Mouse (Mus musculus) C2C12 (cell line): Measurements from ENCODE around the gene Nrcam. TPM values are rescaled to one million over a fixed set of nuclear protein-coding genes. Genes with fewer than 3 reads are reported as not detected.

ENCODE experiments used
- H3K27me3 ChIP-seq: one replicate; pipeline ENCODE4 v1.6.1; 2011; ENCODE audit not compliant: control insufficient read depth, insufficient read depth, insufficient read length
- H3K36me3 ChIP-seq: one replicate; pipeline ENCODE4 v1.6.1; 2011; ENCODE audit not compliant: control insufficient read depth, insufficient read depth
- H3K4me3 ChIP-seq: one replicate; pipeline ENCODE4 v1.5.1; 2011; ENCODE audit warnings: mild to moderate bottlenecking, control low read depth; ENCODE audit not compliant: poor library complexity, insufficient read depth, severe bottlenecking
- H3K79me2 ChIP-seq: one replicate; pipeline ENCODE4 v1.6.1; 2011; ENCODE audit not compliant: control insufficient read depth, insufficient read depth
- H3K79me3 ChIP-seq: one replicate; pipeline ENCODE4 v1.6.1; 2011; ENCODE audit warnings: low read depth, control low read depth
- H3ac ChIP-seq: one replicate; pipeline ENCODE3; 2011; ENCODE audit warnings: low read depth; ENCODE audit not compliant: control insufficient read depth, insufficient read length
- CEBPB ChIP-seq: IDR thresholded peaks from one replicate; pipeline ENCODE4 v1.6.1; 2011; ENCODE audit warnings: low read depth, mild to moderate bottlenecking, control low read depth, moderate library complexity
- CTCF ChIP-seq: IDR thresholded peaks from one replicate; pipeline ENCODE4 v1.5.1; 2011; ENCODE audit not compliant: control insufficient read depth, insufficient read depth, insufficient read length
- FOSL1 ChIP-seq: IDR thresholded peaks from one replicate; pipeline ENCODE4 v1.8.0; 2011; ENCODE audit warnings: mild to moderate bottlenecking, low read length; ENCODE audit not compliant: poor library complexity, insufficient read depth, severe bottlenecking
- MAX ChIP-seq: IDR thresholded peaks from one replicate; pipeline ENCODE4 v1.6.1; 2011; ENCODE audit warnings: mild to moderate bottlenecking, control low read depth
- MYOD1 ChIP-seq: IDR thresholded peaks from one replicate; pipeline ENCODE4 v1.6.1; 2011; ENCODE audit warnings: low read depth; ENCODE audit not compliant: control insufficient read depth, insufficient read length
- MYOG ChIP-seq: IDR thresholded peaks from one replicate; pipeline ENCODE4 v1.6.1; 2011; ENCODE audit not compliant: control insufficient read depth, insufficient read length; ENCODE audit errors: extremely low read depth
- USF1 ChIP-seq: IDR thresholded peaks from one replicate; pipeline ENCODE4 v1.6.1; 2011; ENCODE audit warnings: low read depth, mild to moderate bottlenecking, control low read depth, moderate library complexity
- polyA plus RNA-seq: library from polyadenylated mRNA; unstranded; fragments of >200 nt; fragmentation: generic; extraction: Trizol; gene quantifications from one replicate; pipeline ENCODE4 v1.2.1, GENCODE M21; 2012; ENCODE audit warnings: missing spikeins

Nrcam gene
- polyA plus RNA-seq, 1 experiment: 0.12 TPM

- Histone ChIP-seq H3K79me3 (no peaks in the 10 kb centered on the region), H3ac (no peak overlapping the region), H3K79me2 (no peaks in the 10 kb centered on the region), H3K4me3 (no peak overlapping the region), H3K27me3 (no peaks in the 10 kb centered on the region), H3K36me3 (no peaks in the 10 kb centered on the region)
- TF ChIP-seq MAX: no peak
- no peak for TF ChIP-seq MYOG
- TF ChIP-seq FOSL1: no peak
- no peak for TF ChIP-seq USF1
- TF ChIP-seq CEBPB: no peak
- no peak for TF ChIP-seq CTCF
- no peak for TF ChIP-seq MYOD1
Observed at GRCm38 (mm10) chr12:44602269-44602957, 273.7 kb downstream of the Nrcam start.

DNA sequence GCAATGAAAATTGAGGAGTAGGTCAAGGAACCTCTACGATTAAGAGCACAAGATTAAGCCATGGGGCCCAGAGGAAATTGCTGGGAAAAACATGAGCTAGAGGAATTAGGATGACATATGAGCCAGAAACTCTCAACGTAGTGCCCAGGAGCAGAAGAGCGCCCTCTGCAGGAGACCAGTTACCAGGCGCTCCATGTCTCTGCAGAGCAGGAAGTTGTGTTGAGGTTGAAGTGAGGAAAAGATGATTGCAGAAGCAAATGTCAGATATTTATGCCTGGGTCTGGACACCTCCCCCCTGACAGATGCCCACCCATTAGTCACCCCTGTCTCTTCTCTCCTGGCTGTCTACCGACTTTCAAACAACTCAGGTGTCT, 274.3 kb downstream of the Nrcam start:
- no peaks in the 10 kb centered on the region for H3K79me2 ChIP-seq
- no peak overlapping the region for H3K4me3 ChIP-seq
- no peaks in the 10 kb centered on the region for H3K36me3 ChIP-seq
- H3ac ChIP-seq: no peak overlapping the region
- TF ChIP-seq USF1: no peak
- no peak for TF ChIP-seq MAX
- no peak for TF ChIP-seq CEBPB
- no peak for TF ChIP-seq FOSL1
- no peak for TF ChIP-seq MYOD1
- TF ChIP-seq MYOG: no peak
- TF ChIP-seq CTCF: no peak
- no peaks in the 10 kb centered on the region for H3K79me3 ChIP-seq
- no peaks in the 10 kb centered on the region for H3K27me3 ChIP-seq

DNA sequence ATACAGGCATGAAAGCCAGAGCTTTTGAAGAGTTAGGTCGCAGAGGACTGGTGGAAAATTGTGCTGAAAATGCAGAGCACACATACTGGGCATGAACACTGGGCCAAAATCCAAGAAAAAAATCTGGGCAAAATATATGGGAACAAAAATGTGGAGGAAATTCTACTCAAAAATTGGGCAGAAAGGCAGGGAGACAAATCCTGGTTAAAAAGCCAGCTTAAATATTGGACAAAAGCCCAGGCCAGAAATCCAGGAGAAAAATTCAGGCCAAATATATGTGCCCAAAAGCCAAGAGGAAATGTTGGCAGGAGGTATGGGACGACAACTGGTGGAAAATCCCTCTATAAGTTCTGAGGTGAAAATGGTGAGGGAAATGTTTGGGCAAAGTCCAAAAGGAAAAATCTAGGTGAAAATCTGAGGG, 288.3 kb downstream of the Nrcam start:
- Histone ChIP-seq H3ac (no peak overlapping the region), H3K36me3 (no peaks in the 10 kb centered on the region), H3K27me3 (no peaks in the 10 kb centered on the region), H3K79me3 (no peaks in the 10 kb centered on the region), H3K79me2 (no peaks in the 10 kb centered on the region), H3K4me3 (no peak overlapping the region)
- TF ChIP-seq USF1 (no peak), MAX (no peak), CEBPB (no peak), MYOG (no peak), FOSL1 (no peak), MYOD1 (no peak), CTCF (no peak)

DNA sequence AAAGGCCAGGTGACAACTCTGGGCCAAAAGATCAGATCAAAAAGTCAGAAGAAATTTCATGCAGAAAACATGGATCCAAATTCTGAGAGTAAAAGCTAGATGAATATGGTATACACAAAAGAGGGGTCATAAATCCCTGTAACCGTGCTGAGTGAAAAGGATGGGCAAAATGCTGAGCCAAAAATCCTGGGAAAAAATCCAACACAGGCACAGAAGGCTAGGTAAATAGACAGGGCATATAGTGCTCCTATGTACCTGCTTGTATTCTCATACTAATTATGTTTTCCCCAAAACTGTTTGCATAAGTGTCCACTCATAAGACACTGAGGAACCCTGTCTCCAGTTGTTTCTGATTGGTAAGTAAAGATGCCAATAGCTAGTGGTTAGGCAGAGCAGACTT, 288.8 kb downstream of the Nrcam start:
- H3K36me3 ChIP-seq: no peaks in the 10 kb centered on the region
- no peak overlapping the region for H3K4me3 ChIP-seq
- TF ChIP-seq CEBPB (no peak), MYOD1 (no peak), MAX (no peak), CTCF (no peak)
- H3K27me3 ChIP-seq: no peaks in the 10 kb centered on the region
- no peaks in the 10 kb centered on the region for H3K79me3 ChIP-seq
- H3ac ChIP-seq: no peak overlapping the region
- H3K79me2 ChIP-seq: no peaks in the 10 kb centered on the region

- Histone ChIP-seq H3K79me3 (no peaks in the 10 kb centered on the region), H3K4me3 (no peak overlapping the region), H3K27me3 (no peaks in the 10 kb centered on the region), H3ac (no peak overlapping the region), H3K36me3 (no peaks in the 10 kb centered on the region), H3K79me2 (no peaks in the 10 kb centered on the region)
- no peak for TF ChIP-seq CTCF
- TF ChIP-seq MYOG: no peak
- no peak for TF ChIP-seq MAX
- TF ChIP-seq CEBPB: no peak
- no peak for TF ChIP-seq MYOD1
- no peak for TF ChIP-seq USF1
- no peak for TF ChIP-seq FOSL1
Observed at GRCm38 (mm10) chr12:44639341-44639921, 310.7 kb downstream of the Nrcam start.

- Histone ChIP-seq H3K36me3 (no peaks in the 10 kb centered on the region), H3K79me3 (no peaks in the 10 kb centered on the region), H3ac (no peak overlapping the region), H3K4me3 (no peak overlapping the region), H3K27me3 (no peaks in the 10 kb centered on the region), H3K79me2 (no peaks in the 10 kb centered on the region)
- TF ChIP-seq CEBPB: no peak
Observed at GRCm38 (mm10) chr12:44640579-44640978, 311.9 kb downstream of the Nrcam start.

Other genes starting within 250 kb of the Nrcam start
- gene Dnajb9, start 118.6 kb upstream of the Nrcam start, polyA plus RNA-seq: 4.0 TPM
- gene Pnpla8, start 107.5 kb upstream of the Nrcam start, polyA plus RNA-seq: 4.6 TPM